Mouse (Mus musculus) heart, postnatal 0 days (tissue): ENCODE measurements around the gene Rhd. TPM values are rescaled to one million over a fixed set of nuclear protein-coding genes. Genes with fewer than 3 reads are reported as not detected.
A peak's percentile ranks its signal among the peaks of the same experiment; 100 is the strongest.

Experiments
- ATAC-seq: fragments of 200-750 bp; cut with Nextera tagmentation; 2 replicates; pipeline ENCODE4 v1.8.0; 2017; ENCODE audit warnings: low read depth, moderate number of reproducible peaks, moderate library complexity; ENCODE audit not compliant: insufficient read depth
- DNase-seq: peaks from one replicate; pipeline ENCODE4 v3.0.0-alpha.2; 2016; ENCODE audit warnings: low spot score
- H3K27ac ChIP-seq: fragments of 300-500 bp; sonication (generic); 2 replicates; pipeline ENCODE4 v1.5.1; 2014; ENCODE audit warnings: low read depth, mild to moderate bottlenecking
- H3K27me3 ChIP-seq: fragments of 300-500 bp; sonication (generic); 2 replicates; pipeline ENCODE4 v1.6.1; 2014; ENCODE audit warnings: low read length, mixed read lengths; ENCODE audit not compliant: control insufficient read depth, insufficient read depth
- H3K36me3 ChIP-seq: fragments of 300-500 bp; sonication (generic); replicated peaks from 2 replicates; pipeline ENCODE4 v1.6.1; 2014; ENCODE audit warnings: low read length, mixed read lengths; ENCODE audit not compliant: control insufficient read depth, insufficient read depth
- H3K4me1 ChIP-seq: fragments of 300-500 bp; sonication (generic); 2 replicates; pipeline ENCODE4 v1.6.1; 2014; ENCODE audit warnings: antibody characterized with exemption; ENCODE audit not compliant: control insufficient read depth, insufficient read depth
- H3K4me2 ChIP-seq: fragments of 300-500 bp; sonication (generic); 2 replicates; pipeline ENCODE4 v1.6.1; 2014; ENCODE audit warnings: low read depth, mild to moderate bottlenecking, low read length, moderate library complexity
- H3K4me3 ChIP-seq: fragments of 300-500 bp; sonication (generic); 2 replicates; pipeline ENCODE4 v1.5.1; 2014; ENCODE audit warnings: low read depth, low read length
- H3K9ac ChIP-seq: fragments of 300-500 bp; sonication (generic); replicated peaks from 2 replicates; pipeline ENCODE4 v1.6.1; 2014; ENCODE audit warnings: low read depth, low read length, mixed read lengths
- H3K9me3 ChIP-seq: fragments of 300-500 bp; sonication (generic); replicated peaks from 2 replicates; pipeline ENCODE4 v1.6.1; 2016; ENCODE audit warnings: low read length; ENCODE audit not compliant: control insufficient read depth
- CTCF ChIP-seq: IDR thresholded peaks from 2 replicates; pipeline ENCODE4 v1.5.1; 2016; ENCODE audit warnings: antibody characterized with exemption, control low read depth, low read depth
- EP300 ChIP-seq: IDR thresholded peaks from 2 replicates; pipeline ENCODE4 v1.6.1; 2016; ENCODE audit warnings: antibody characterized with exemption, low read depth
- WGBS: fragments of 180-500 bp; shearing (Covaris S2); extraction: QIAGEN DNeasy Blood & Tissue Kit; methylation state at CpG from one replicate; pipeline ENCODE4 v1.1.7; 2014; 5-methylcytosine and 5-hydroxymethylcytosine counted together
- polyA plus RNA-seq: library from polyadenylated mRNA; unstranded; fragments of >200 nt; fragmentation: Nextera tagmentation; extraction: Ambion mirVana; gene quantifications from 2 replicates; pipeline ENCODE4 v1.2.1, GENCODE M21; 2015
- total RNA-seq: library from RNA; depleted of rRNA; stranded (reverse); fragments of >200 nt; gene quantifications from 2 replicates; pipeline ENCODE4 v1.2.3, GENCODE M21; 2014; ENCODE audit warnings: low replicate concordance

Gene Rhd
- total and polyA plus RNA-seq, 2 experiments from 2014 or later: 7.7 to 10.3 TPM

GRCm38 (mm10) chr4:134925206-134925605 lies 60.9 kb downstream of the Rhd start:
- H3K9me3 ChIP-seq: no peaks in the 10 kb centered on the region
- DNase-seq (no peak), ATAC-seq (no peak)
- peak overlapping the region; percentile 83 for H3K4me2 ChIP-seq
- H3K36me3 ChIP-seq: peaks cover 34% of the 10 kb centered on the region
- H3K9ac ChIP-seq: peak overlapping the region; percentile 17; the same call in 1 of the 2 replicates
- no peaks in the 10 kb centered on the region for H3K27me3 ChIP-seq
- WGBS: 27% methylated on average over 8 of the region's 8 CpGs
- H3K4me3 ChIP-seq: peak overlapping the region; percentile 96
- peaks cover 3% of the 10 kb centered on the region; the same call in 1 of the 2 replicates for H3K4me1 ChIP-seq
- peak overlapping the region; percentile 0; the same call in 1 of the 2 replicates for H3K27ac ChIP-seq
- no peak for TF ChIP-seq EP300
- no peak for TF ChIP-seq CTCF

- H3K4me1 ChIP-seq: peaks cover 8% of the 10 kb centered on the region
- H3K4me3 ChIP-seq: no peak overlapping the region
- TF ChIP-seq CTCF: no peak
- TF ChIP-seq EP300: no peak
- DNase-seq (no peak), ATAC-seq (no peak)
- 62% methylated on average over 5 of the region's 5 CpGs for WGBS
- H3K27ac ChIP-seq: no peak overlapping the region
- no peak overlapping the region for H3K4me2 ChIP-seq
- H3K9ac ChIP-seq: no peak overlapping the region
- H3K27me3 ChIP-seq: no peaks in the 10 kb centered on the region
- H3K9me3 ChIP-seq: no peaks in the 10 kb centered on the region
- peaks cover 36% of the 10 kb centered on the region for H3K36me3 ChIP-seq
Measured at GRCm38 (mm10) chr4:134927815-134928463, 63.6 kb downstream of the Rhd start.

- no peaks in the 10 kb centered on the region for H3K9me3 ChIP-seq
- DNase-seq: no peak
- TF ChIP-seq CTCF: no peak
- TF ChIP-seq EP300: no peak
- H3K9ac ChIP-seq: no peak overlapping the region
- WGBS: 76% methylated on average over 1 of the region's 1 CpGs
- peaks cover 41% of the 10 kb centered on the region for H3K36me3 ChIP-seq
- H3K27me3 ChIP-seq: no peaks in the 10 kb centered on the region
- peaks cover 8% of the 10 kb centered on the region for H3K4me1 ChIP-seq
- H3K4me3 ChIP-seq: no peak overlapping the region
- H3K27ac ChIP-seq: no peak overlapping the region
- ATAC-seq: no peak
- no peak overlapping the region for H3K4me2 ChIP-seq
Measured at GRCm38 (mm10) chr4:134928464-134928836, 64.1 kb downstream of the Rhd start.

GRCm38 (mm10) chr4:134929536-134929935 lies 65.2 kb downstream of the Rhd start:
- Histone ChIP-seq H3K27ac (no peak overlapping the region), H3K36me3 (peaks cover 52% of the 10 kb centered on the region), H3K27me3 (no peaks in the 10 kb centered on the region), H3K4me2 (no peak overlapping the region), H3K4me1 (peaks cover 8% of the 10 kb centered on the region), H3K9ac (no peak overlapping the region), H3K9me3 (no peaks in the 10 kb centered on the region), H3K4me3 (no peak overlapping the region)
- no peak for TF ChIP-seq EP300
- TF ChIP-seq CTCF: no peak
- 80% methylated on average over 4 of the region's 4 CpGs for whole genome bisulfite sequencing
- ATAC-seq (no peak), DNase-seq (no peak)

- 14% methylated on average over 9 of the region's 9 CpGs for WGBS
- ATAC-seq (no peak), DNase-seq (no peak)
- Histone ChIP-seq H3K4me1 (peaks cover 8% of the 10 kb centered on the region), H3K9ac (peak overlapping the region; percentile 31; the same call in 1 of the 2 replicates), H3K27ac (peak overlapping the region; percentile 81), H3K9me3 (no peaks in the 10 kb centered on the region), H3K36me3 (peaks cover 57% of the 10 kb centered on the region), H3K4me3 (peak overlapping the region; percentile 95), H3K4me2 (peak overlapping the region; percentile 64), H3K27me3 (no peaks in the 10 kb centered on the region)
- no peak for TF ChIP-seq CTCF
- TF ChIP-seq EP300: no peak
Measured at GRCm38 (mm10) chr4:134930190-134930589, 65.9 kb downstream of the Rhd start.
